Mouse (Mus musculus): ENCODE data around the gene Ift81.
"Not testable (repeated sequence)": the region's sequence is repeated elsewhere in the genome, so short reads cannot be mapped to it uniquely, and the experiment has no call there.

Gene Ift81

GRCm38 (mm10) chr5:122613908-122614732 is at the start of gene Ift81:
Gene Ift81 (minus strand): TSS chr5:122614518.
- DNase-seq (ENCODE audit: low read depth, low spot score), result peak; percentile 93

GRCm38 (mm10) chr5:122662501-122662900 is 48.2 kb upstream of the Ift81 start:
- no peak for DNase-seq (ENCODE audit: low read depth, low spot score)

GRCm38 (mm10) chr5:122656808-122657207 is 42.5 kb upstream of the Ift81 start:
- DNase-seq (ENCODE audit: low read depth, low spot score), result no peak

- no peak for DNase-seq (ENCODE audit: low read depth, low spot score)
Measured at GRCm38 (mm10) chr5:122654268-122654573, 39.9 kb upstream of the Ift81 start.

- peak; percentile 46 for DNase-seq (ENCODE audit: low read depth, low spot score)
Measured at GRCm38 (mm10) chr5:122653446-122654267, 39.3 kb upstream of the Ift81 start.

GRCm38 (mm10) chr5:122653112-122653445 is 38.8 kb upstream of the Ift81 start:
- DNase-seq (ENCODE audit: low read depth, low spot score), result no peak

- no peak for DNase-seq (ENCODE audit: low read depth, low spot score)
Measured at GRCm38 (mm10) chr5:122652506-122652905, 38.2 kb upstream of the Ift81 start.

GRCm38 (mm10) chr5:122650100-122650499 is 35.8 kb upstream of the Ift81 start:
- no peak for DNase-seq (ENCODE audit: low read depth, low spot score)

GRCm38 (mm10) chr5:122649264-122649663 is 34.9 kb upstream of the Ift81 start:
- no peak for DNase-seq (ENCODE audit: low read depth, low spot score)

GRCm38 (mm10) chr5:122647952-122648374 is 33.6 kb upstream of the Ift81 start:
- not testable (repeated sequence) for DNase-seq (ENCODE audit: low read depth, low spot score)

GRCm38 (mm10) chr5:122647256-122647924 is 33.1 kb upstream of the Ift81 start:
- DNase-seq (ENCODE audit: low read depth, low spot score), result no peak

GRCm38 (mm10) chr5:122646050-122646449 is 31.7 kb upstream of the Ift81 start:
- DNase-seq (ENCODE audit: low read depth, low spot score), result no peak

GRCm38 (mm10) chr5:122645290-122645689 is 31.0 kb upstream of the Ift81 start:
- DNase-seq (ENCODE audit: low read depth, low spot score), result no peak

GRCm38 (mm10) chr5:122644111-122644607 is 29.8 kb upstream of the Ift81 start:
- DNase-seq (ENCODE audit: low read depth, low spot score), result no peak

GRCm38 (mm10) chr5:122643701-122644100 is 29.4 kb upstream of the Ift81 start, which contains the start of gene P2rx7:
Gene P2rx7 (plus strand): TSS chr5:122643911.
- no peak for DNase-seq (ENCODE audit: low read depth, low spot score)

GRCm38 (mm10) chr5:122639986-122640385 is 25.7 kb upstream of the Ift81 start:
- DNase-seq (ENCODE audit: low read depth, low spot score), result no peak

- DNase-seq (ENCODE audit: low read depth, low spot score), result no peak
Measured at GRCm38 (mm10) chr5:122639517-122639916, 25.2 kb upstream of the Ift81 start.

- DNase-seq (ENCODE audit: low read depth, low spot score), result no peak
Measured at GRCm38 (mm10) chr5:122638296-122638695, 24.0 kb upstream of the Ift81 start.

GRCm38 (mm10) chr5:122636958-122637357 is 22.6 kb upstream of the Ift81 start:
- peak; percentile 37 for DNase-seq (ENCODE audit: low read depth, low spot score)

- no peak for DNase-seq (ENCODE audit: low read depth, low spot score)
Measured at GRCm38 (mm10) chr5:122636308-122636707, 22.0 kb upstream of the Ift81 start.

GRCm38 (mm10) chr5:122635228-122635627 is 20.9 kb upstream of the Ift81 start:
- no peak for DNase-seq (ENCODE audit: low read depth, low spot score)

GRCm38 (mm10) chr5:122627243-122627642 is 12.9 kb upstream of the Ift81 start:
- peak; percentile 89 for DNase-seq (ENCODE audit: low read depth, low spot score)

All from forelimb bud, embryonic 11.5 days (tissue).